Mouse (Mus musculus) gastrocnemius, postnatal 36 days (tissue): ENCODE measurements around the gene Egfl7. TPM values are rescaled to one million over a fixed set of nuclear protein-coding genes. Genes with fewer than 3 reads are reported as not detected.

ENCODE experiments used
- DNase-seq, 2 experiments: peaks; one replicate each; pipeline ENCODE4 v3.0.0; 2022
- intact Hi-C: fragments of 180-260 bp; cut with DNase I; formaldehyde crosslinking; loops from one replicate; pipeline ENCODE4 v1.15.1; 2025
- long read RNA-seq, 2 experiments: library from polyadenylated mRNA; stranded (forward); transcript quantifications; one replicate each; pipeline ENCODE4 v2.0.0; 2021
- total RNA-seq, 2 experiments: library from RNA; stranded (reverse); gene quantifications; 2 replicates each; pipeline ENCODE4 v1.2.3; 2021

Egfl7 gene
- 10 to 100 TPM; 50.0 to 62.2 TPM for total RNA-seq
- long read RNA-seq, experiment 1, transcript Egfl7-213 (1 exons, 536 nt): major isoform, 45 of 87 reads
- long read RNA-seq, experiment 1, transcript Egfl7-202 (10 exons, 1,372 nt): minor isoform, 16 of 87 reads
- long read RNA-seq, experiment 1, partial matches to known transcripts: 5 of 87 reads
- long read RNA-seq, experiment 1, other reads (novel, unspliced or antisense): 17 of 87 reads
- long read RNA-seq, experiment 2, transcript Egfl7-202 (10 exons, 1,372 nt): minor isoform, 18 of 77 reads
- long read RNA-seq, experiment 2, transcript Egfl7-213 (1 exons, 536 nt): major isoform, 37 of 77 reads
- long read RNA-seq, experiment 2, partial matches to known transcripts: 6 of 77 reads
- long read RNA-seq, experiment 2, other reads (novel, unspliced or antisense): 13 of 77 reads

DNA sequence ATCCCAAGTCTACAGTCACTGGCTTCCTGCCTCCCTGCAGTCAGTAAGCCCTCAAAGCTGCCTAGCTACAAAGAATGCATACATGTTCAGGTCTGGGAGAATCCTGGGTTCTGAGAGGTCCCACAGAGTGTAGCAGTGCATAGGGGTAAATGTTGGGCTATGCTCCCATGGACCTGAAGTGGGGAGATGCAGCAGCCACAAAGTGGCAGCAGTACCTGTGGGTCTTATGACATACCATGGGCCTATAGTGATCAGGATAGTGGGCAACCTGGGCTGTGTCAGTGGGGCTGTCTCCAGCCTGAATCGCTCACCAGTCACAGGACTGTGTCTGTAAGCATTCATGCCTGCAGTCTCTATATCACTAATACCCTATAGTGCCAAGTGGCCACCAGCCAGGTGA, at the start of gene Egfl7:
Gene Egfl7 (plus strand): TSS at position 301 of the 400 bp plus-strand sequence.
- intact Hi-C loops: no loop called here
- no peak for DNase-seq

DNA sequence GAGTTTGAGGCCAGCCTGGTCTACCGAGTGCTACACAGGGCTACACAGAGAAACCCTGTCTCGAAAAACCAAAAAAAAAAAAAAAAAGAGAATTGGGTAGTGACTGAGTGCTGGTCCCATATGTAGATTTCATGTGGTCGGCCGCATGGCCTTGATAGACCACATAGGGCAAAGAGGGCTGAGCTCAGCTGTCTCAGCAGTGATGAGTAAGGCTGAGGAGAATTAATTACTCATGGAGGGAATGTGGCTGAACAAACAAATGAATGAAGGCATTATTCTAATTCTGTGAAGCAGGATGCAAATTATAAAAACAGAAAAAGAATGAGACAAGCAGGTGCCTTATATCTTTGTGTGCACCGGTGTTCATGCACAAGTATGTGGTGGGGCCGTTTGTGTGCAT, 48.0 kb upstream of the Egfl7 start:
- intact Hi-C loops: no loop called here
- no peak for DNase-seq

- no peak for DNase-seq
- intact Hi-C loops: no loop called here
These were observed 46.6 kb upstream of the Egfl7 start for GRCm38 (mm10) chr2:26533249-26533648.

DNA sequence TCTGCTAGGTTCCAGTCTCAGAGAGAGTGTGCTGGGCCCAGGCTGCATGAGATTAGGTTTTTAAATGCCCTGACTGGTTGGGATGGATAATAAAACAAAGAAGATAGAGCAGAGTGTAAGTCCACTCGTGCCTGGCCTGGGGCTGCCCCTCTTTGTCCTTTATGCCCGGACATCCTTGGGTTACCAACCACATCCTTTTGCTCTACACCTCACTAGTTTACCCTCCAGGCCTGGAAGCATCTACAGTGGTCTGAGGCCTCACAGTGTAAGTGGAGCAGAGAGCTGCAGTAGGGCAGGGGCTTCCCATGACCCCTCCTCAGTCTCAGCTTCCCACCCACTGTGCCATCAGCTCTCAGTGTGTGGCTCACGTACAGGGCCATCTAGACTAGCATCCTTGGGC, 45.7 kb upstream of the Egfl7 start:
- intact Hi-C loops: no loop called here
- no peak for DNase-seq

DNA sequence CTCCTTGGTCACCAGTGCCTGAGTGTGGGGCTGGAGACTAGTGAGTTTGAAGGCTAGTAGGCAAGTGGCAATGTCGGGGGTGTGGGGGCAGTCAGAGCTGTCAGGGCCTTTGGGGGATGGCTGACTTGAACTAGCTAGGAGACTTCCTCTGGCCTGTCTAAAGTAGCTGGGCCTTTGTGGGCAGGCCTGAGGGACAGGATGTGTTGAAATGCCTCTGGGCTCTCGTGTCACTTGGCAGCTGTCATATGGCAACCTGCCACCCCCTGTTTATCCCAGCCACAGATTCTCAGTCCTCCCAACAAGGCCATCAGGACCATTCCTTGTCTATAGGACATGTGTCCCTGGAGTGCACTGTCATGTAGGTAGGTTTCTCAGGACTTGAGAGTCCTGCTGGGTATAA, 45.2 kb upstream of the Egfl7 start:
- intact Hi-C loops: no loop called here
- peak; percentile 71 to 73 for DNase-seq

DNA sequence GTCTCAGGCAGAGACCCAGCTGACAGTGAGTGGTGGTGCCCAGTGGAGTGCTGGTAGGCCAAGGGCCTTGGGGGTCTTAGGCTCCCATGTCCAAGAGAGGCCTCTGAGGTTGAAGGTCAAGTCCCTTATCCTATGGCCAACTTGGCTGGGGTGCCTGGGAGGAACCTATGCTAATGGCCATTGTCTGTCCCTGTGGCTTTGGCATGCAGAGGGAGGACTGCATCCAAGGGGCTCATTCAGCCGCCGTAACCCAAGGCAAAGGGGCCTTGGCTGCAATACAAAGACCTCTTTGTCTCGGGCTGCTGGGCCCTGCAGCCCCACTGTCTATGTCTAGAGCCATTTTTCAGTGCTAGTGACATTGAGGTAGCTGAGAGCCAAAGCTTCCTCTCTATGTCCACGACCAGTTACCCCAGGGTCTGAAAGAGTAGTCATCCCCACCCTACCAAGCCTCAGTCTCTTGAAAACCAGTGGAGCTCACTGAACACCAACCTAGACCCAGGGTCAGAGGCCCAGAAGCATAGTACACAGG, 44.2 kb upstream of the Egfl7 start:
- no peak for DNase-seq
- intact Hi-C loops: no loop called here

DNA sequence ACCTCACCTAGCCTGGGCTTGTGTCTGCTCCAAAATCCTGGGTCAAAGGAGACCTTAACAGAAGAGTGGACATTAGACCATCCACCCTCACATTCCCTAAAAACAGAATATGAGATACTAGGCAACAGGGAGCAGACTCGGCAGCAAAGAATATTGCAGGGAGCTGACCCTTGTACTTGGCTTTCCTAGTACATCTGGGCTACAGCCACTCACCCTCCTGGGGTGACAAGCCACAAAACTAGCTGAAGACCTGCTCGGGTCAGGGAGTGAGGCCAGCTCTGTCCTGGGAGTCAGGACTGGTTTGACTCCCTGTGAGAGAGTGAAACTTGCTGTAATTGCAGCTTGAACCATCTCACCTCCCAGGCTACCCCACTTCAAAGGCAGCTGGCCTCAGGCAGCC, 40.3 kb upstream of the Egfl7 start:
- DNase-seq: no peak
- intact Hi-C loops: no loop called here

GRCm38 (mm10) chr2:26540721-26541120, 39.1 kb upstream of the Egfl7 start:
- DNase-seq: no peak
- intact Hi-C loops: no loop called here

GRCm38 (mm10) chr2:26541258-26541910, 38.4 kb upstream of the Egfl7 start:
- intact Hi-C loops: no loop called here
- DNase-seq: no peak

GRCm38 (mm10) chr2:26543155-26543554, 36.7 kb upstream of the Egfl7 start:
- intact Hi-C loops: no loop called here
- DNase-seq: no peak

DNA sequence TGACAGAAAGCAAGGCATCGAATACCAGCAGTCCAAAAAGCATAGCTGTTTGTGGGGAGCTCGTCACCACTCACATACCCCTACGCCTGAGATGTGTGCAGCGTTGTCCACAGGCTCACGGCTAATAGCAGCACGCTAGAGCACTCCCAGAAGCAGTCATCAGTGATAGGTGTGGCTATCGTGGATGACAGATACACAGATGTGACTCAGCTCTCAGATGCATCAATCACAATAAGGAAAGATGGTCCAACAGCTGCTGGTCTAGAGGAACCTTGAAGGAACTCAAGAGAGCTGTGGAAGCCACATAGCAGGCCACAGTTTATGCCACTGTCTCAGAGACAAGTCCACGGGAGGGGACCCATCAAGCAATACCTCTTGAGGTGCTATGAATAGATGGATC, 36.0 kb upstream of the Egfl7 start:
- DNase-seq: no peak
- intact Hi-C loops: no loop called here

DNA sequence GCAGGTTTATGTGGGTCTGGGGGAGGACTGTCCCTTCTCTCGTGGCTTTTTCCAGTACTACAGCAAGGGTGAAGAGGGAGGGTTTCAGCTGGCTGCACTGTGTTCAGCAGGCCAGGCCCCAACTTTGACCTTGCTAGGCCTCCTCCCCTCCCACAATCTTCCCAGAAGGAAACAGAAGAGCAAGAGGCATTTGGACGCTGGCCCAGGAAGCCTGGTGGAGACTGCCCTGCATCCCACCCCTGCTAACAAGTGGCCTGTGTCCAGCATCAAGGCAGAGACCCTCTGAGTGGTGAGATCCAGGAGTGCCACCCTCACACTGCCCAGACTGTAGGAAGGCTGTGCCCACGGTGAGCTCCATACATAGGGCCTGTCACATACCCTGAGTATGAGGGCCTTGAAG, 35.5 kb upstream of the Egfl7 start:
- DNase-seq: no peak
- intact Hi-C loops: no loop called here

GRCm38 (mm10) chr2:26547481-26547880, 32.3 kb upstream of the Egfl7 start:
- intact Hi-C loops: loop anchor here (5.0 kb wide), 1 partner anchor 75 kb away; no protein-coding TSS in a partner anchor
- no peak for DNase-seq

DNA sequence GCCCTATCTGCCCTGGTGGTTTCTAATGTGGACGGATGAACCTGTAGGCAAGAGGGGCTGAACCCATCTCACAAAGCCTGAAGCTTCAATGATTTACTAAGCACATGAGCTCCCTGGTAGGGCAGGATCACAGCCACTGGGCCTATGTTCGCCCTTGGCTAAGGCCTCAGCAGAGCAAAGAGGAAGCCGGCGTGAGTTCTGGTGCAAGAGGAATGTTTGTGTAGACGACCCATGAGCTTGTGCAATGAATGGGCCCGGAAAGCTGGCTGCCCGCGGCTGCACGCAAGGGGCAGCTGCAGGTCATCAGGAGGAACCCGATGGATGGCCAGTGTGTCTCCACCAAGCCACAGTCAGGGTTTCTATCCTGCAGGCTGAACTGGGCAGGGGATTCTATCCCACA, 30.0 kb upstream of the Egfl7 start:
- DNase-seq: no peak
- intact Hi-C loops: loop anchor here (5.0 kb wide), 1 partner anchor 78 kb away; no protein-coding TSS in a partner anchor

DNA sequence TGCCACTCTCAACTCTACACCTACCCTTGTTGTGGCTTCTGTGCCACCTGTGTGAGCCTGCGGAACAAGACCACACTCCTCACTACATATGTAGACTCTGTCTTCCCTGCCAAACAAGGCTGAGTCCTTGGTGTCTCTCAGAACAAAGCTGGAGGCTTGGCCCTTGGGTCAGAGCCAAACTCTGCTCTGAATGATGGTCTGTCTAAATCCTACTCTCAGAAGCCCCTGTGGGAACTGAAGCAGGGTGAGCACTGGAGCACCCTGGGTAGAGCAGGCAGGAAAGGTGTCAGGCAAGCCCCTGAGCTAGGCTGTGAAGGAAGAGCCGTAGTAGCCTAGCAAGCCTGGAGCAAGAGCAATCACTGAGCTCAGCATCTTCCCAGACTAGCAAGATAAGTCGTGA, 29.6 kb upstream of the Egfl7 start:
- intact Hi-C loops: no loop called here
- DNase-seq: no peak

- intact Hi-C loops: no loop called here
- DNase-seq: no peak
These were observed 29.0 kb upstream of the Egfl7 start for GRCm38 (mm10) chr2:26550777-26551176.

- intact Hi-C loops: no loop called here
These were observed 28.4 kb upstream of the Egfl7 start for GRCm38 (mm10) chr2:26551446-26551845.

DNA sequence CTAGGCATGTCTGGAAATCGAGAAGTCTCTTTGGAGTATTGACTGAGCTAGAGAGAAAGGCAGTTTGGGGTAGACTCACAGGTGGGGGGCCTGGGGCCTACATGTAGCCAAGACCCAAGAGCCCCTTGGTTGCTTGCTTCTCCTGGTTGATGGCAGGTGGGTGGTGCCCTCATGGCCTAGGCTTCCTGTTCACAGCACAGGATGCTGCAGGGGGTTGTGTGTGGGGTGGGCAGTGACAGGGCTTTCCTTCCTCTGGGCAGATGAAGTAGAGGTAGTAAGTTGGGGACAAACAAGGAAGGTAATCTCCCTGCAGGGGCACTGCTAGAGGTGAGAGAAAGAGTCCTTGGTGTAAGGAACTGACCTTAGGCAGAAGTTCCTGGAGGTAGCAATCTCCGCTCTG, 27.7 kb upstream of the Egfl7 start:
- intact Hi-C loops: no loop called here
- no peak for DNase-seq

More at GRCm38 (mm10) chr2:26551446-26551845, 28.4 kb upstream of the Egfl7 start:
- no peak for DNase-seq

DNA sequence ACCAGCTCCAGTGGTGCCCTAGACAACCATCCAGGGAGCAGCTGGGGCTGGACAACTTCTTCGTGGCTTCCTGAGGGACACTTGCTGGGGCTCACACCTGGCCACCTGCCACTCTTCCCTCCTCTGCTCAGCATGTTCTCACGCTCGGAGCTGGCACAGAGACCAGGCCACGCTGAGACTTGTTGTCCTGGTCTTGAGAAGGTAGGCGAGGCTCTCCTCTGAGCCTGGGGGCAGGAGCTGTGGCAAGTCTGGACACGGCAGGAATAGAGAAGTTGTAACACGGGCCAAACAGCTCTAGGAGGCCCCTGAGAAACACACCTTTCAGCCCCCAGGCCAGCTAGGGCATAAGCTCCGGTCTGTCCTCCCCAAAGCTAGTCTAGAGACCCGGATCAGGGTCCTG, 25.9 kb upstream of the Egfl7 start:
- intact Hi-C loops: no loop called here
- no peak for DNase-seq

DNA sequence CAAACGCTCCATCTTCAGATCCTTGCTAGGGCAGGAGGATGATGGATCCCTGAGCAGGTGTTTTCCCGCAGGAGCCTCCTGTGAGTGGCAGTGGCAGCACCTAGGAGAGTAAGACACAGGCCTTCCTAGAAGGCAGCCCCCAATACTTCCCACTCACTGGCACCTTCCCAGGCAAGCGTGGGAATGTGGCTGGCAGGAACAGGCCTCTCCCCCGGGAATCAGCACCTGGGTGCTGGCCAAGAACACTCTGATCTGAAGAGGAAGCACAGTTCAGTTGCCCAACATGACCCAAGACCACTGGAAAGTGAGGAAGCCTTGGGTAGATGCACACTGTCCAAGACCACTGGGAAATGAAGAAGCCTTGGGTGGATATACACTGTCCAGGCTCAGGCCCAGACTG, 24.7 kb upstream of the Egfl7 start:
- peak; percentile 53 to 58 for DNase-seq
- intact Hi-C loops: no loop called here

DNA sequence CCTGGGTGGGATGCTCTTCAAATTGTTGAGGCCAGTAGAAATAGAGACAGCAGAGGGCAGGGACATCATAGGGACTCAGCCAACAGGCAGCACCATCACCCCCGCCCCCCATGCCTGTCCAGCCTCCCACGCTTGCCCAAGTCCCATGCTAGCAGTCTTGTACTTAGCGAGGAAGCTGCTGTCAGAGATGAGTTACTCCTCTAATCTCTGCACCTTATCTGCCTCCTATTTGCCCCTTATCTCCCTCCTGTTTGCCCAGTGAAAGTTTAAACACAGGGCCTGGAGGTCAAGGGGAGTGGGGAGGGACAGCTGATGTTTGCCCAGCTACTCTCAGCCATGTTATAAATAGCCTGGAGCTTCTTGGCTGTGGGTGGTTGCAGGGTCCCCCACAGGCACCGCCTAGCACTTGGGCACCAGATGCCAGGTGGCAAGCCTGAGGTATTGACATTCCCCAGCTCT, 23.2 kb upstream of the Egfl7 start:
- no peak for DNase-seq

DNA sequence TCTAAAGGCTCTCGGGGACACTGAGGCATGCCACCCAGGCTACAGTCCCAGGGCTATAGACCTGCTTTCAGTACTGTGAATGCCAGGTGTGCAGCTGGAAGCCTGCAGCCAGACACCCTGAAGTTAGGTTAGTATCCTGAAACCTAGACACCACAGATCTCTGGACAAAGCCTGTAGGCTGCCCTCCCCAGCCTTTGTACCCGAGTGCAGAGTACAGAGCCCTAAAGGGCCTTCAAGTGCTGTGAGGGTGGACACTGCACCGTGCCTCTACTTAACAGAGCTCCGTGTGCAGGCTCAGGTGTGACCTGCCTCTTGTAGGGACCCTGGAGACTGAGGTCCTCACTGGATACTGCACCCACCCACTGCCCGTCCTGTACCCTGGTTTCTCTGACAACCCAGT, 19.3 kb upstream of the Egfl7 start:
- intact Hi-C loops: loop anchor here (5.0 kb wide), 2 partner anchors 233 to 258 kb away; no protein-coding TSS in a partner anchor
- no peak for DNase-seq

More for the DNA sequence above, 23.2 kb upstream of the Egfl7 start:
- intact Hi-C loops: no loop called here
